27 mouse cellular contexts compared by ENCODE assay signal in genomic region chr1:179068990-179069389, GRCm38 (mm10).
DNase-seq lines count a peak whose midpoint lies in the region; ATAC-seq lines count a peak whose summit lies in the region.
"Had no signal": no experiment of that assay in that cellular context is flagged by ENCODE, and none has a peak within 500 bp of the region (broad histone marks: within the 10 kb centered on the region; RNA-seq: fewer than 3 reads in every experiment).

No protein-coding gene starts in this region.

- H3K27ac ChIP-seq in liver, embryonic 12.5 days, result no peak overlapping the region
- H3K27ac ChIP-seq: embryonic facial prominence, embryonic 12.5 days; embryonic facial prominence, embryonic 15.5 days; forebrain, embryonic 13.5 days; gastrocnemius, adult 2 months; heart, embryonic 15.5 days; hindbrain, embryonic 12.5 days; hindbrain, embryonic 15.5 days had no signal

- H3K4me1 ChIP-seq in liver, embryonic 12.5 days, result no peaks in the 10 kb centered on the region
- H3K4me1 ChIP-seq: embryonic facial prominence, embryonic 15.5 days had no signal

- DNase-seq in A20 (ENCODE audit: low read depth, low spot score), result peak; percentile 32
- peak; percentile 34 for DNase-seq in MEL-GATA-1-ER (ENCODE audit: extremely low read depth, low read depth)
- no peak for DNase-seq in spleen, postnatal 4 days (ENCODE audit: low spot score in 2 of 2)
- no peak for DNase-seq in testis, postnatal 14 days (ENCODE audit: low spot score)
- DNase-seq: adrenal gland, postnatal 10 days; adrenal gland, postnatal 36 days; cerebellum, adult 18-20 months; cerebellum, adult 9-10 months; cerebellum, postnatal 14 days; gastrocnemius, adult 2 months; gastrocnemius, postnatal 14 days; heart, adult 18-20 months; heart, postnatal 10 days; heart, postnatal 4 days had no signal

- no peaks in the 10 kb centered on the region for H3K27me3 ChIP-seq in liver, embryonic 12.5 days (replicated peaks)
- H3K27me3 ChIP-seq: embryonic facial prominence, embryonic 12.5 days; embryonic facial prominence, embryonic 15.5 days; heart, embryonic 12.5 days; heart, embryonic 15.5 days; hindbrain, embryonic 12.5 days; hindbrain, embryonic 15.5 days; Patski had no signal

- no peaks in the 10 kb centered on the region for H3K36me3 ChIP-seq in liver, embryonic 12.5 days
- H3K36me3 ChIP-seq: embryonic facial prominence, embryonic 12.5 days; embryonic facial prominence, embryonic 15.5 days; heart, embryonic 12.5 days; heart, embryonic 15.5 days; hindbrain, embryonic 12.5 days; hindbrain, embryonic 15.5 days had no signal

- H3K9me3 ChIP-seq in liver, embryonic 12.5 days (replicated peaks), result no peaks in the 10 kb centered on the region
- H3K9me3 ChIP-seq: embryonic facial prominence, embryonic 12.5 days; embryonic facial prominence, embryonic 15.5 days; forebrain, embryonic 13.5 days; heart, embryonic 12.5 days; heart, embryonic 15.5 days; hindbrain, embryonic 12.5 days; hindbrain, embryonic 15.5 days had no signal

- no peak overlapping the region for H3K4me2 ChIP-seq in liver, embryonic 12.5 days
- H3K4me2 ChIP-seq: embryonic facial prominence, embryonic 12.5 days; embryonic facial prominence, embryonic 15.5 days; forebrain, embryonic 13.5 days; heart, embryonic 12.5 days; heart, embryonic 15.5 days; hindbrain, embryonic 12.5 days; hindbrain, embryonic 15.5 days had no signal

- H3K4me3 ChIP-seq in liver, embryonic 12.5 days, result no peak overlapping the region
- H3K4me3 ChIP-seq: embryonic facial prominence, embryonic 12.5 days; embryonic facial prominence, embryonic 15.5 days; forebrain, embryonic 13.5 days; gastrocnemius, adult 2 months; heart, embryonic 12.5 days; heart, embryonic 15.5 days; hindbrain, embryonic 12.5 days; hindbrain, embryonic 15.5 days had no signal

- no peak overlapping the region for H3K9ac ChIP-seq in liver, embryonic 12.5 days
- H3K9ac ChIP-seq: embryonic facial prominence, embryonic 12.5 days; embryonic facial prominence, embryonic 15.5 days; forebrain, embryonic 13.5 days; heart, embryonic 12.5 days; heart, embryonic 15.5 days; hindbrain, embryonic 12.5 days; hindbrain, embryonic 15.5 days had no signal

- peak; percentile 51 to 67; a peak in 2 of 4 replicates for ATAC-seq in hematopoietic stem cell, adult 5-6 weeks (replicated peaks in 1 of 2; ENCODE audit: insufficient read depth in 1 of 2, low FRiP score in 2 of 2, low TSS enrichment in 1 of 2, low read depth in 1 of 2, poor library complexity in 2 of 2, severe bottlenecking in 2 of 2)
- peak; percentile 48 for ATAC-seq in megakaryocyte progenitor cell, adult 5-6 weeks (replicated peaks; ENCODE audit: poor library complexity)
- ATAC-seq in liver, embryonic 12.5 days, result no peak
- ATAC-seq: CD4-positive, CD25-positive, alpha-beta regulatory T cell, adult 4 months; forebrain, embryonic 13.5 days; forebrain, embryonic 16.5 days; Patski had no signal

- WGBS in liver, embryonic 12.5 days (ENCODE audit: insufficient replicate concordance), result 64% methylated on average over 1 of the region's 1 CpGs

Comparison
In these comparisons a context has a peak if more than half of its experiments do, and no peak if none do; other contexts are left out.
1. DNase-seq: peak in A20 (single experiment) and MEL-GATA-1-ER (single experiment); none in spleen, postnatal 4 days (0 of 2) and testis, postnatal 14 days (single experiment).